Mouse (Mus musculus) left cerebral cortex, postnatal 10 days (tissue): ENCODE measurements around the gene Stard10. TPM values are rescaled to one million over a fixed set of nuclear protein-coding genes. Genes with fewer than 3 reads are reported as not detected.

Experiments
- DNase-seq, 2 experiments: peaks; one replicate each; pipeline ENCODE4 v3.0.0; 2021 to 2022; ENCODE audit warnings: low spot score in 2 of 2, mixed read lengths in 1 of 2; ENCODE audit errors: extremely low spot score in 1 of 2
- intact Hi-C: fragments of 180-260 bp; cut with DNase I; formaldehyde crosslinking; loops from one replicate; pipeline ENCODE4 v1.15.1; 2025
- total RNA-seq, 2 experiments: library from RNA; stranded (reverse); gene quantifications; 2 replicates each; pipeline ENCODE4 v1.2.3; 2021

The Stard10 gene
- total RNA-seq, 2 experiments from 2014 or later = 16.2 to 18.7 TPM

DNA sequence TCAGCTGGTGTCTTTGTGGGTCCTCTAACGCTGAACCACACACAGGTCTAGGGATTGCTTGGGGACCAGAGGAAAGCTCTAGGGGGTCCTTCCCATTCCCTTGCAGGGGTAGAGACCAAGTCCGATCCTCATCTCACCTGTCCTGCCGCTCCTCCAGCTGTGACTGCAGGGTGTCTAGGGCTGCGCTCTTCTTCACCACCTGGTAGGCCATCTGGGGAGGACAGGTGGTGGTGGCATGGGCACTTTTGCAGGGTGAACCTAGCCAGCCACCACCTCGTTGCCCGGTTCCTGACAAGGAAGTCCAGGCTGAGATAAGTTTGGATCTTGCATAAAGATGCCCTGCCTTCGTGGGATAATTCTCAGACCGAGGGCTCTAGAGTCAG is 19.9 kb upstream of the Stard10 start:
- intact Hi-C loops = loop anchor here (10.0 kb wide), 1 partner anchor 392 kb away; no protein-coding TSS in a partner anchor
- DNase-seq = no peak

- intact Hi-C loops = loop anchor here (10.0 kb wide), 1 partner anchor 394 kb away; no protein-coding TSS in a partner anchor
These were observed 18.5 kb upstream of the Stard10 start for GRCm38 (mm10) chr7:101298375-101298774.

GRCm38 (mm10) chr7:101301361-101301880 is 15.5 kb upstream of the Stard10 start:
- intact Hi-C loops = no loop called here

More at GRCm38 (mm10) chr7:101298375-101298774, 18.5 kb upstream of the Stard10 start:
- no peak for DNase-seq

DNA sequence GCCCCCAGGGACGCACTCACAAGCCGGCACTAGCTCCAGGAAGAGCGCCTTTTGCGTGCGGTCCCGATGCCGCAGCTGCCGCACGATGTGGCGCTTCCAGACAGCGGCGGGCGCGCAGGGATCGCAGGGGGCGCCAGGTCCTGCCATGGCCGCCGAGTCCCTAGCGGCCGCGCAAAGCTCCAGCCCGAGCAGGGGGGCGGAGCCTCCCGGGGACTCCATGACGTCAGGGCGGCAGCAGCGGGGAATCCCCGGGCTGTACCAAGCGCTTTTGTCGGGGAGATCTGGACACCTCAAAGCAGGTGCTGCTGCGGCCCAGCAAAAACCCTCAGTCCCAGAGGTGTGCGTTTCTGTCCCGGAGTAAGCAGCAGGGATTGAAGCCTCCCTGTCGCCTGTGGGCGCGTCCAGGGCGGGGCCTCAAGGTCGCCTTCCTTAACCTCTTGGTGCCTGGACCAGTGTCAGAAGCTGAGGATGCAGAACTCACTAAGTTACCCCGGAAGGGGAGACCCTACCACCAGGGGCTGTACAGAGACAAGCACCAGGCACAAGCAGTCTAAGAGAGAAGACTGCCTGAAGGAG is 14.9 kb upstream of the Stard10 start, which contains the start of gene Atg16l2:
Atg16l2 (minus strand) TSS at position 371 of the 576 bp plus-strand sequence.
- intact Hi-C loops = no loop called here
- DNase-seq = peak; percentile 81 to 94

More at GRCm38 (mm10) chr7:101301361-101301880, 15.5 kb upstream of the Stard10 start:
- no peak for DNase-seq

- DNase-seq = no peak
- intact Hi-C loops = no loop called here
These were observed 14.2 kb upstream of the Stard10 start for GRCm38 (mm10) chr7:101302691-101303090.

GRCm38 (mm10) chr7:101306841-101307240 is 10.0 kb upstream of the Stard10 start:
- intact Hi-C loops = no loop called here
- DNase-seq = no peak

DNA sequence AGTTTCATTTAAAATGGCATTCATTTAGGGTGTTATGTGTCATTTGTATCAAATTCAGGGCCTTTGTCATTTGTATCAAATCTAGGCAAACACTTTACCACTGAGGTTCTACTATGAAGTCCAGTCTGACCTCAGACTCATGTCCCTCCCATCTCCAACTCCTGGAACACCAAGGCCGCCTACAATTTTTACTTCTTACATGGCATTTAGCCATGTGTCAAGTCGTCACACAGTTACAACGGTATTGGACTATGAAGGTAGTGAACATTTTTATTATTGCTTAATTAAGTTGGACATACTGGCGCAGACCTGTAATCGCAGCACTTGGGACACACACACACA is 6.9 kb upstream of the Stard10 start:
- DNase-seq = no peak
- intact Hi-C loops = loop anchor here (2.0 kb wide), 1 partner anchor 65 kb away; no protein-coding TSS in a partner anchor

- intact Hi-C loops = loop anchor here (2.0 kb wide), 1 partner anchor 64 kb away; no protein-coding TSS in a partner anchor
- peak; percentile 97 for DNase-seq
These were observed 6.4 kb upstream of the Stard10 start for GRCm38 (mm10) chr7:101310327-101311028.

- no peak for DNase-seq
- intact Hi-C loops = loop anchor here (2.0 kb wide), 1 partner anchor 64 kb away; no protein-coding TSS in a partner anchor
These were observed 5.8 kb upstream of the Stard10 start for GRCm38 (mm10) chr7:101311061-101311460.

DNA sequence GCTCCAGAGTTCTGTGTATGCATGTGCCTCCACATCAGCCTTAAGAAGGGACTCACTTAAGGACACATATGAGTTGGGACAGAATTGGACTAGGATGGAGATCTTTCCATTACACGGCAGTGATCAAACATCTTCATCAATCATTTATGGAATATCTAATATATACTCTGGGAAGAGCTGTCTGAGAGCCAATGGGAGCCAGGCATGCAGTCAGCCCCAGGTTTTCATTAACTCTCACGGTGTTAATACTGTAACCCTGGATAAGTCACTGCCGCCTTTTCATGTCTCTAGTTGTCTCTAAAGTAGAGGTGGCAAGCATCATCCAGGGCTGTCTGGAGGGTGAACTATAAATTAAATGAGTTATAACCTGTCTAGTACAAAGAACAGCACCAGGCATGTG is 3.9 kb upstream of the Stard10 start:
- no peak for DNase-seq
- intact Hi-C loops = no loop called here

GRCm38 (mm10) chr7:101314396-101314795 is 2.5 kb upstream of the Stard10 start:
- intact Hi-C loops = no loop called here
- DNase-seq = no peak

- no peak for DNase-seq
- intact Hi-C loops = no loop called here
These were observed 1.2 kb upstream of the Stard10 start for GRCm38 (mm10) chr7:101315699-101316098.

DNA sequence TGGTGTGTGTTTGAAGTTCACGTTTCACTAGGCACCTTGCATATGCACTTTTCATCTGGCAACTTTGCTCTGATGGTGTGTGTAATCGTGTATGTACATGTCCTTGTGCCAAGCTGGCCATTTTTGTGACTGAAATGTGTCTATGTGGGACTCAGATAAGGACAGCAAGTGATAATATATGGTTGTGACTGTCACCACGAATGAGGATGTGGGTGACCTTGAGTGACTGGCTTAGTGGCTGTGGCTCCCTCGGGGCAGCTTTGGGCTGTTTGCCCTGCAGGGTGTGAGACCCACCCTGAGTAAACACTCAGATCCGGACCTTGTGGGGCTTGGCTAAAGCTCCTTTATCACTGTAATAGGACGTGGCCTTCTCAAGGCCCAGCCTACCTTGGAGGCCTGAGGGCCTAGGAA is 290 bp upstream of the Stard10 start:
- intact Hi-C loops = no loop called here
- DNase-seq = no peak

GRCm38 (mm10) chr7:101318848-101319247 is 2.0 kb downstream of the Stard10 start:
- intact Hi-C loops = no loop called here
- no peak for DNase-seq

DNA sequence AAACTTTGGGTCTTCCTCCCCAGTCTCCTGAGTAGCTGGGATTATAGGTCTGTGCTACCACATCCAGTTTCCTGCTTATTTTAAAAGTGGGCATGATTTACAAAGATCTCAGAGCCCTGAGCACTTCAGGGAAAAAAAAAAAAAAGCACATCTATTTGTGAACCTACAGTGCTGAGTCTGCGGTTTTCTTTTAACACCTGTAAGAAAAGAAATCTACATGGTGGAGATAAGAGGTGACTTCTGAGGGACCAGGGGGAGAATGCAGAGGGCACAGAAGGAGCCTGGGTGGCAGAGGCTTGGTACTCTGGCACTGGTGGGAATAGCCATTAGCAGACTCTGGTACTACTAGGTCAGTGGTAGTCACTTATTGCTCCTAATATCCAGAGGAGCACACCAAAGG is 2.9 kb downstream of the Stard10 start:
- intact Hi-C loops = loop anchor here (5.0 kb wide), 1 partner anchor 48 kb away; no protein-coding TSS in a partner anchor
- no peak for DNase-seq

GRCm38 (mm10) chr7:101320399-101321217 is 3.7 kb downstream of the Stard10 start:
- intact Hi-C loops = loop anchor here (5.0 kb wide), 1 partner anchor 47 kb away; no protein-coding TSS in a partner anchor
- peak in 1 of 2 experiments; percentile 50 for DNase-seq

DNA sequence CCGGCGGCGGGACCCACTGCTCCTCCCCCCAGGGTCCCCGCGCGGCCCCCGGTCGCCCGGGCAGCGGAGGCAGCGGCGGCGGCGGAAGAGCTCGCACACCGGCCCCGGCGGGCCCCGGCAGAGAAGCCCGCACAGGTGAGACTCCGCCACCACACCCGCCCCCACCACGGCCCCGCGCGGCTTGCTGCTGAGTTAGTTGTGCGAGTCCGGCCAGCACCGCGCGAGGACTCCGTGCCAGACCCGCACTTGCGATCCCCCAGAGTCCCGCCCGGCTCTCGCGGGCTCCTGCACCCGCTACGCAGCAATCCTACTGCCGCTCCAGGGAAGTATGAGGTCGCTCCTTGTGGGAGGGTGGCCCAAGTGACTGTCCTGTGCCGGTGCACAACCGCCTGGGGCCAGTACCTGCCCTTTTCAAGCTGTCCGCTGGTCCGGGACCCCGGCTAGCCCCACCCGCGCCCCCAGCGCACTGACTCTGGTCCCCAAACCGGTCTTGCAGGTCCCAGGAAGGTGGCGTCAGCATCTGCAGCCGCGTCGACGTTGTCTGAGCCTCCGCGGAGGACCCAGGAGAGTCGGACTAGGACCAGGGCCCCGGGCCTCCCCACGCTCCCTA is 4.4 kb downstream of the Stard10 start:
- intact Hi-C loops = loop anchor here (5.0 kb wide), 1 partner anchor 46 kb away; no protein-coding TSS in a partner anchor
- peak in 1 of 2 experiments; percentile 49 for DNase-seq

DNA sequence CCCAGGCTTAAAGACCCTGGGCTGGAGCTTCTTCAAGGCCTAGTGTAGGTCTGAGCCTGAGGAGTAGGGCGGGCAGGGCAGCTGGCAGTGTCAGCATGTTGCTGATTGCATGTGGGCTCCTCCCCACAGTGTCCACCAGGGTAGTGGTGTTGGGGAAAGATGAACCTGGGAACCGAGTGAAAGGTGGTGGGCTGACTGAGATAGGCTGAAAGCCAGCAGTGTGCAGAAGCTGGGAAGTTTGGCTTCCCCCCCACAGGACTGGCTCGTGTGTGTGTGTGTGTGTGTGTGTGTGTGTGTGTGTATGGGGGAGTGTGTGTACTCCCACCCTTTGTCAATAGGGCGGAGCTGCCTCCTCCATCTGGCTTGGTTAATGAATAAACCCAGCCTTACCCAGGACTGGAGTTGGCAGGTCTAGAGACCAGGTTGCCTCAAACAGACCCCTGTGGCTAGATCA is 6.3 kb downstream of the Stard10 start:
- intact Hi-C loops = loop anchor here (5.0 kb wide), 1 partner anchor 44 kb away; no protein-coding TSS in a partner anchor
- no peak for DNase-seq
